Mouse (Mus musculus): ENCODE measurements around the gene Fyn.

Fyn gene

DNA sequence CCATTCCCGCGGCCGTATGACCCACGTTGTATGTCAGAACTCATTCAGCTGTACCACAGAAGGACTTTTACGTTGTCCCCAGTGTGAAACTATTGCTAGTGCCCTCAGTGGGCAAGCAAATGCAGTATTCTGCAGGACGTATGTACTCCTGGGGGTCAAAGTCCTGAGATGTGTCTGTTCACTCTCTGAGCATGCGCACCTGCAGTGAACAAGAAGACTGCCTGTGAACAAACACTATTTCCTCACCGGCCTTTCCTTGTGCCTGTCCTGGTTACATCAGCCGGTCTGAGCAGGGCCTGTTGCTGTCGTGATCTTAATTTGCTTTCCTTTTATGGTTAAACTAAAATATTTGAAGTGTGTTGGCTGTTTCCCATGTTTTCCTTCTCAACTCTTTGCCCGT, 77.2 kb downstream of the Fyn start:
- no peak for DNase-seq (ENCODE audit: low read depth, low spot score)

DNA sequence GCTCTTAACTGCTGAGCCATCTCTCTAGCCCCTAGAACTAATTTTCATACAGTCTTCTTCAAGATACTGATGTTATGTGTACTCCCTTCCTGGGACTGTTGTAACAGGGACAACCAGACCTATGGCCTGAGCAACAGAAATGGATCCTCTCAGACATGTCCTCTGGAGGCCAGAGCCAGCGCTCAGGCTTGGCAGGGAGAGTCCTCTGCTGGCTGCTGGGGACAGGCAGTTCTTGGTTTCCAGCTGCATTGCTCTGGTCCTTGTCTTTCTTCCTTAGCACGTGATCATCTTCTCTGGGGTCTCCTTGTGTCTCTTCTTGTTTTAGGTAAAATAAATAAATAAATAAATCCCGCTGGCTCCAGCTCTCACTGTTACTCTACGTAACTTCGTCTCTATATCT, 78.1 kb downstream of the Fyn start:
- no peak for DNase-seq (ENCODE audit: low read depth, low spot score)

DNA sequence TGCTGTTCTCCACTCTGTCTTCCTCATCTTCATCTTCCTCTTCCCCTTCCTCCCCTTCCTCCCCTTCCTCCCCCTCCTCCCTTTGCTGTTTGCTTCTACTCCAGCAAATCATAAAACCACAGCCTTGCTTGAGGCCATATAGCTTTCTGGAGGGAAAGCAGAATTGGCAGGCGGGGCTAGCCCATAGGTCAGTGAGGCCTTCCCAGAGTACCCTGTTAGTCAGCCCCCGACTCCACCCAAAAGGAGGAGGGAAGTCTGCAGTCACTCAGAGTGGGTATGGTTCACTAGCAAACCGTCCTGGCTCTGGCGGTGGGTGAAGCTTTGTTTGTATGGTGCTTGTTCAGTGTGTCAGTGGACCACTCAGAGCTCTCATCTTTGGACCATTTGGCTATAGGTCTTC, 80.5 kb downstream of the Fyn start:
- DNase-seq (ENCODE audit: low read depth, low spot score) = no peak

DNA sequence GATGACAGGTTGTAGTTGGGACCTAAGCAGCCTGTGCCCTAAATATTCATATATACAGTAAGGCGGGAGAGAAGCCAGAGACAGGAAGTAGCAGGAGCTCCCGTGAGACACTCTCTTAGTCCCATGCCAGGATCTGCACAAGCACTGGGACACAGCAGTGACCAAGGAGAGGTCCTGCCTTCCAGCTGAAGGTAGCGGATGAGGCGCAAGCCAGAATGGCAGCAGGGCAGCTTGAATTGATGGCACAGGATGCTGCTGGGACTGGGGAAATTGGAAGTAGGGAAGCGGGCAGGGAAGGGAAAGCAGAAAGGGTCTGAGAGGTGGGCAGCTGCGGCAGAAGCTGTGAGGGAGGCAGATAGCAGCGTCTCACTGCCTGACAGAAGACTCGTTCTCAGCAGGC, 81.7 kb downstream of the Fyn start:
- no peak for DNase-seq (ENCODE audit: low read depth, low spot score)

DNA sequence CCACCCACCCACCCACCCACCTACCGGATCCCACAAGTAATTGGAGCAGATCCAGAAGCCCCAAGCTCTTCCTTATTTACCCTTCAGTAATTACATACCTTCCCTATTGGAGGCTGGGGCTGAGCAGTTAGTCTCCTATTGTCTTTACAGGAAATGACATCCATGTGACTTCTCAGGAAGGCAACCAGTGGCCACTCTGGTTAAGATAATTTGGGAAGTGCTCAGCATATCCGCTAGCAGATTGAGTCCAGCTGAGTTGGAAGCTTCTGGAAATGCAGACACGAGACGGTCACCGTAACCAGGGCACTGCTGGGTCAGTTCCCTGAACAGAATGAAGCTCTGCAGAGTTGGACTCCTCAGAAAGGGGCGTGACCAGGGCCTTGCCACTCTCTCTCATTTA, 82.4 kb downstream of the Fyn start:
- no peak for DNase-seq (ENCODE audit: low read depth, low spot score)

DNA sequence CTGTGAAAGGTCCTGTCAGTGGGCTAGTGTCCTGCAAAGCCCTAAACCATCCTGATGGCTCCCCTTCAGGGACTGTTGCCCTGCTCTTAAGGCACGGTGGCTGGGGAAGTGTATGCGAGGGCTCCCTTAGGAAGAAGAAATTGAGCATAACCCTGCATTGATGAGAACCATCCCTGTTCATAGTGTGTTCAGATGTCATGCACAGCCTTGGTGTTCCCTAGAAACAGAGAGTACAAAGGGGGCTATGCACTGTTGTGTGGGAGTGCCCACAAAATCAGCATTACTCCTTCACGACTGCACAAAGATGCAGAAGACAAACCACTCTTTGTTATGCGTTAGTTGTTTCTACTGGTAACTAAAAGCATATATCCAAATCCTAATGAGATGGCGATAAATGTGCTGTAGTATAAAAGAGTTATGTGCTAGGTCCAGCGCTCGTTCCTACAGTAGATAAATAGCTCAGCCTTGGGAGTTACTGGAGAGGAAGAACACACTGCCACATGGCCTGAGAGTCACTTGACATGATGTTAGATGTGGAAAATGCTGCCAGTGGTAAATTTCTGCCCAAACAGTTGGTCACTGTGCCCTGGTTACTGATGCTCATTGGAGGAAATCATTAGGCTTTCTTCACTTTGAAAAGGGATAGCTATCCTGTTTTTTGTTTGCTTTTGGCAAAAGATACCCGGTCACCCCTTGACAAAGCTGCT, 83.4 kb downstream of the Fyn start:
- no peak for DNase-seq (ENCODE audit: low read depth, low spot score)

DNA sequence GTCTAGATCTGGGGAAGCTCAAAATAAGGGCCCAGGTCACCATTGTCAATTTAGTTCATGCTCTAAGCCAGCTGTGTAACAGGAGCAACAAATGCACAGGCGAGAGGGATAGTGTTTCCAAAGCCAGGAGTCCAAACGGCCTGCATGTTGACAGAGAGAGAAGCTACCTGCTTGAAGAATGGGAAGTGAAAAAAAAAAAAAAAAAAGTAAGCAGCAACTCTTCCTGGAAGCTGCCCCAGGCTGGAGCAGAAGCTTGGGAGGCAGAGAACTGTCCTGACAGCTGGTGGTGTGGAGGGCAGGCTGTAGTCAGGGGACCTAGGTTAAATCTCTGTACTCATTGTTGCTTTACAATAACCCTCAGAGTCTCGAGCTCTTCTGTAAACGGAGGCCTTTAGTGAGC, 86.7 kb downstream of the Fyn start:
- no peak for DNase-seq (ENCODE audit: low read depth, low spot score)

DNA sequence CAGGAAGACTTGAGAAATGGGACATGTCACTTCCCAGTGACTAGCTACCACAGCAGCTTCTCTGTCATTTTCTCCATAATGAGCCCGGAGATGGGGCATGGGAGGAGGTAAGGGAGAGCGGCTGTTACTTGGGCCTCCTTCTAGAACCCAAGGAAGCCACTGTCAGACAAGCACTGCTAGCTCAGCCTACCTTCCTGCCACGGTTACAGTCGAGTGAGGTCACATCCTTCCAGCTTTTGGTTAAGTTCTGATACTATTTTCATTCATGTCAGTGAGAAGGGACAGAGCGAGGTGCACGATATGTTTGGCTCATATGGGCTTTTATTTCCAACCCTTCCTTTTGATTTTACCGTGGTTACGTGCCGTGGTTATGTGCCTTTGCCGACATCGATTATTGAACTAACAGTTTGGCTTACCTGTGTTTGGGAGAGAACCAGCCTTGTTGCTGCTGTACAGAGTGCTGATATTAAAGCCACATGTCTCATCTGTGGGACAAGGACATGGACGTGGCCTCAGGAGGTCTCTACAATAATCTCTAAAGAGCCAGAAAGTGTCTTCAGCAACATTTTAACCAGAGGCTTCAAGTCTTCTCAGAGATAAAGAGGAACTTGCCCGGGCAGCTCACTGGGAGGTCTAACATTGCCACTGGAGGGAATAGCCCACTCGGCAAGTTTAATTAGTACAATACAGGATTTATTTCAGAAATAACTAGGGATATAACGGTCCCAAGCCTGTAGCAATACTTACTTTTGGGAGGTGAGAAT, 87.4 kb downstream of the Fyn start:
- DNase-seq (ENCODE audit: low read depth, low spot score) = no peak

DNA sequence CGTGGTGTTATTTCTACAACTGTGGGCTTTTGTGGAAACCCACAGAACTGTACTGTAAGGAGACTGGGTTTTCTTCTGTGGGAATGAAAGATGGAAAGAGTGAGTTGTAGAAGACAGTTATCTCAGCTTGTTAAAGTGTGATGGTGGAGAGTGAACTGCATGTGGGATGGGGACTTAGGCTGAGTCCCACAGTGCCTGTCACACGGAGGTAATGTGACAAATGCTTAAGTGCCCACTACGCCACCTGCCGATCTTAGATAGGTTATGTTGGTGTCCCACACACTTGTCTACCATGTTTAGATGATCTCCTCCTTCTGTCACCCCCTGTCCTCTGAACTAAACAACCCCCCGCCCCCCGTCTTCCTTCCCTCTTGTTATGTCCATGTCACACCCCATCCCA, 88.1 kb downstream of the Fyn start:
- DNase-seq (ENCODE audit: low read depth, low spot score) = no peak

DNA sequence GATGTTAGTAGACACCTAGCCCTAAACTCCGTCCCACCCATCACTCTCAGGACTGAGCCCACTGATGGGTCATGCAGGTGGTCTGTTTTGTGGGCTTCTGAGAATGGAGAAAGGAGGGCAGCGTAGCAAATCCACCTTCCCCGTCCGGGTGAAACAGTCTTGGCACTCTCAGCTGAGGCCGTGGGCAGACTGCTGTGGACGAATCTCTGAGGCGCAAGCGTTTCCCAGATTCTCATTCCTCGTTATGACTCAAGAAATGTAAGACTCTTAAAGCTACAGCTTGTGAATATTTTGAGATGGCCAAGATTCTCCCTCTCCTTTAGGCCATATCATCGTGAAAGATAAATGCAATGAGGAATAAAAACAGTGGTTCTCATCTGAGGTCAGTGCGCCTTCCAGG, 88.6 kb downstream of the Fyn start:
- DNase-seq (ENCODE audit: low read depth, low spot score) = no peak

DNA sequence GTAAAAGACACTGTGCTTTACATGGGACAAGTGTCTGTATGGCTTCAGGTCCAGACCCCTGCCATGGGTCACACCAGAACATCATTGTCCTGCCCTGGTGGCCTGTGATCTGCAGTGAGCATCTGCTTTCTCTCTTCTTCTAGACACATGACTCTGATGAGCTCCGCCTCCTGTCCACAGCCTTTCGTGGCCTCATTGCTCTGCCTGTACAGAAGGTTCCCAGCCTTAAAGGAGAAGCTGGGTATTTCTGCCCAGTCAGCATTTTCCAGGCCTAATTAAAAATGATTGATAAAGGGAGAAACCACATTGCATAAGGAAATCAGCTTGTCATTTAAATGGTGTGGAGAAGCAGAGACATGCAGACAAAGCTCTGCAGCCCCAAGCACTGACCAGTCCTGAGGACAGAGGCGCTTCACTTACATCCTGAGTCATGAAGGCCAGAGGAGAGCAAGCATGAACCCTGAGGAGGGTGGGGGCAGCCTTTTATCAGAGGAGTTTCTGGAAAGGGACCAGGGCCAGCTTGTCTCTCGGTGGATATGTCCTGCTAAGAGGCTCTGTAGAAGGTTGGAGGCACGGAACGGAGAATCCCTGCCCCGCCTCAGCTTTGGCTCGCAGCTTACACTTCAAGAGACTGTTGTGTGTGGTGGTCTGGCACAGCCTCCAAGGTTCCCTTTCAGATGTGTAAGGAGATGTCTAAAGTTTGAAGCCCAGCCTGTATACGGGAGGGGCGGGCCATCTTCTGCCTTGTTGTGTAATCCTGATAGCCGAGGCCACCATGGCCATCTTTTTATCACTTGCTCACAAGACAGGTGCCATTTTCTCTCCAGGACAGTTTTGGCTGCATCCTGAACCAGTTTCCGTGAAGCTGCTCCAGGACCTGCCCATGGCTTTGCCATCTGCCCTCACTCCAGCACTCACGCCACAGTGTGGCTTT, 90.4 kb downstream of the Fyn start:
- no peak for DNase-seq (ENCODE audit: low read depth, low spot score)

DNA sequence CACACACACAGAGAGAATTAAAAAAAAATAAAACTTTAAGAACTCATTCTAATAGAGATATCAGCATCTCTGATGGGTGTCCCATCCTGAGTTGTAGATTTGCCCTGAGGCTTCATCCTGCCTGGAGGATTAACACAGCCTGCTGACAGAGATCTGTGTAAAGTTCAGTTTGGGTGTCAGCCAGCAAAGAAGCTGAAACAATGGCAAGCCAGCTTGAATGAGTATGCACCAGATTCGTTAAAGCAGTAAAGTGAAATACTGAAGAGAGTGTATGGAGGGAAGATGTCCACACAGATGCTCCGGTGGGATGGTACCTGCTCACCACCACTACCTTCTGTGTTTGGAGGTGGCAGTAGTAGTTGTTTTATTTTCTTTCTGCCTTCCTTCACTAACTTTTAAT, 92.0 kb downstream of the Fyn start:
- DNase-seq (ENCODE audit: low read depth, low spot score) = no peak

DNA sequence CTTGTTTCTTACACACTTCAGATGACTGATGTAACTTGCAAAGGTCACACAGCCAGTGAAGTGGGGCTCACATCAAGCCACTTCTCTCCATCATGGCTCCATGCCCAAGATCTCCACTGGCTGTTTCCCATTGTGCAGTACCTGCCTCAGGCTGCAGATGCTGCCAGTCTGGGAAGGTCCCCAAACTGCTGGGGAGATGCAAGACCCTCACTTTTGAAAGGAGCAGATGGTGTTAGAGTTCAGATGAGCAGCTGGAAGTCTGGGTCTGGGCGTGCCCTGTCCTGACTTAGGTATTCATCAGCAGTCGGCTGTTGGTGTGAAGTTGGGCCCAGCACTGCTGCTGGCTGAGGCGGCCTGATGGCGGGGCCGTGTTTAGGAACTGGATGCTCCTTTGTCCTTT, 93.3 kb downstream of the Fyn start:
- no peak for DNase-seq (ENCODE audit: low read depth, low spot score)

DNA sequence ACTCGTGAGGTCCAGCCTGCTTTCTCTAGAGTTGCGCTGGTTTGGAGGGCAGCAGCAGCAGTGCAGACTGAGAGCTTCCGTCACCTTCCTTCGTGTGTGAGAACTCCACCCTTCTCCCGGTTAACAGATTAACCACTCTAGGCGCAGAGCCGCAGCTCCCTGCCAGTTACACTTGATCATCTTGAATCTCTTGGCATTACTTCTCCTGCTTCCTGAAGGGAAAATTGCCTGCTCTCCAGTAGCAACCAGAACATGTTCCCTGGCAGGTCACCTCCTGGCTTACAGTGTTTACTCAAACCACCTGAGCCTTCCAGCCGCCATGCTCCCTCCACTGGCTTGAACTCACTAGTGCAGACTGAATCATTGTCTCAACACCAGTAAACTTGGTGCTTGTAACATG, 94.1 kb downstream of the Fyn start:
- no peak for DNase-seq (ENCODE audit: low read depth, low spot score)

DNA sequence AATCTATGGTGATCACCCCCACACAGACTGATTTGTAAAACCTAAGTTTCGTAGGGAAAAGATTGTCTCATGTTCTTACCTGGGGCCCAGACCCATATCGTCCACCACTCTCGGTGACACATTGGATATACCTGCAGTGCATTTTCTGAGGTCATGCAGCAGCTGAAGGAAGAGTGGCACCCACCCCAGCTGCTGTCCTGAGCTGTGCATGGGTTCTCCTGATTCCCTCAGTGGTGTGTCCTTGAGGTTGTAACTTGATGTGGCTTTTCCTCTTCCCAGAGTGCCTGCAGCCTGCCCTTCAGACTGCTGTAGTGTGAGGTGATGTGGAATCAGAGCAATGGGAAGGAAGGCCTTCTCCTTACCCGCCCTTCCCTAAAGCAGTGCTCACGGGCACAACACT, 95.7 kb downstream of the Fyn start:
- DNase-seq (ENCODE audit: low read depth, low spot score) = no peak

DNA sequence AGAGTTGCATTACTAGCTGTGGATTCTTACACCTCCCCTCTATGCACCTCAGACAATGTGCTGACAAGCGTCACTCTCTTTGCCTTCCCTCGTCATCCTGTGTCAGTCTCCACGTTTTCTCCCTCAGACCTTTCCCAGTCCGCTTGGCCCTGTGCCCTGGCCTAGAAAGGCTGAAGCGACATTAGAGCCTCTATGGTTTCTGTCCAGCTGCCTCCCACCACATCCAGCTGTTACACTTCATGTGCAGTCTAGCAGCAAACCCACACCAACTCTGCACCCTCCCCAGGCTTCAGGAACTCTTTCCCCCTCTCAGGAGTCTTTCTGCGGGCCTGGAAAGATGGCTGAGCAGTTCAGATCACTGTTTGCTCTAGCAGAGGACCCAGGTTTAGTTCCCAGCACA, 98.7 kb downstream of the Fyn start:
- DNase-seq (ENCODE audit: low read depth, low spot score) = no peak

DNA sequence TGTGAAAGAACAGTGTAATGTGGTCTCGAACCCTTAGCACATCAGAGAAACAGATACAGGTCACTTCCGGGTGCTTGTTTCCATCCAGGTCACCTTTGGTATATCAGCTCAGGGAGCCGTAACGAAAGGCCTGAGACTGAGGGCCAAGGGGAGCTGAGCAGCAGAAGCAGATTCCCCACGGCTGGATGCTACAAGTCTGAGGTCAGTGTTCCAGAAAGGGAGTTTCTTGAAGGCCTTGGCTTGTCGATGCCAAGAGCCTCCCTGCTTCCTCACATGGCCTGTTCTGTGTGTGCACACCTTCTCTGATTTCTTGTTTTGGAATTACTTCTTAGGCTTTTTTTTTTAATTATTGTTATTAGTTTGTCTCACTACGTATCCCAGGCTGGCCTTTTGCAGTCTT, 99.2 kb downstream of the Fyn start:
- DNase-seq (ENCODE audit: low read depth, low spot score) = no peak

DNA sequence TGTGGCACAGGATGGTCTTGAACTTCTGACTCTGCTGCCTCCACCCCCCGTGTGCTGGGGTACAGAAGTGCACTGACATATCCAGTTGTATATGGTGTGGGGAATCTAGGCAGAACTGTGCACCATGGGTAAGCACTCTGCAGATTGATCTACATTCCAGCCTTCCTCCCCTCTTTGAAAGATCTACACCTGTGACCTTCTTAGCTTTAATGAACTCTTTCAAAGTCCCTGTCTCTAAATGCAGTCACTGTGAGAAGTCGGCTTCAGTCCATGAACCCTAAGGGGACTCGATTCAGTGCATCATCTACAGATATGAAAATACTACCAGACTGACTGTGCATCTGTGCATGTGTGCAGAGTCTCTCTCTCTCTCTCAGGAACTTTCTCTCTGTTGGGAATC, 99.9 kb downstream of the Fyn start:
- DNase-seq (ENCODE audit: low read depth, low spot score) = no peak

DNA sequence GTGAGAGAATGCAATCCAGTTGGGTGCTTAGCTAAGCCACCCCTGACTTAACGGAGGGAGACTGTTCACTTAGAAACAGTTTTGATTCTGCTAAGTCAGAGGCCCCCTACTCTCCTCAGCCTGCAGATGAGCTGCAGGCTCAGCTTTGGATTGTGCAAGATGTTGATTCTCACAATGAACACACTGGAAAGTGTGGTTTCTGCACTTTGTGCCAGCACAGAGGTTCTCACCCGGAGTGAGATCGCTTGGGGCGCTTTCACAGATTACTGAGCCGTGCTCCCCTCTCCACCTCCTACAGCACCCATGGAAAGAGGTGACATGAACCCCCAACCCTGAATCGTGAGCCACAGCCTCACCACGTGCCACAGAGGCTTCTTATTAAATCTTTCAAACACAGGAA, 100.7 kb downstream of the Fyn start:
- DNase-seq (ENCODE audit: low read depth, low spot score) = no peak

DNA sequence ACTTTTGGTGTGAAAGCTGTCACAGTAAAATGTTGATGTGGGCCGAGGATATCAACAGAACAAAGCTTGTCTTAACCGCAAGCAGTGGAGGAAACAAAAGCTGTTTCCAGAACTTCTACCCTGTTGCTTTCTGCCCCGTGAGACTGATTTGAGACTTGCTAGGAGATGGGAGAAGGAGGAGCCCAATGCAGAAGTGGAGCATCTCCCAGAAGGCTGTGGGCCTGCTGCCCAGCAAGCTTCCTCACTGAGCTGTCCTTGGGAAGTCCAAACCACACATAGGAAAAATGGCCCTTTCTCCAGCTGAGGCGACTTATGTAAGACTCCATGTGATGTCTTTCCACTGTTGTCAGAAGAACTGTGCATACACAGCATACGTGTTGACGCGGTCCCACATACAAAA, 101.7 kb downstream of the Fyn start:
- no peak for DNase-seq (ENCODE audit: low read depth, low spot score)

DNA sequence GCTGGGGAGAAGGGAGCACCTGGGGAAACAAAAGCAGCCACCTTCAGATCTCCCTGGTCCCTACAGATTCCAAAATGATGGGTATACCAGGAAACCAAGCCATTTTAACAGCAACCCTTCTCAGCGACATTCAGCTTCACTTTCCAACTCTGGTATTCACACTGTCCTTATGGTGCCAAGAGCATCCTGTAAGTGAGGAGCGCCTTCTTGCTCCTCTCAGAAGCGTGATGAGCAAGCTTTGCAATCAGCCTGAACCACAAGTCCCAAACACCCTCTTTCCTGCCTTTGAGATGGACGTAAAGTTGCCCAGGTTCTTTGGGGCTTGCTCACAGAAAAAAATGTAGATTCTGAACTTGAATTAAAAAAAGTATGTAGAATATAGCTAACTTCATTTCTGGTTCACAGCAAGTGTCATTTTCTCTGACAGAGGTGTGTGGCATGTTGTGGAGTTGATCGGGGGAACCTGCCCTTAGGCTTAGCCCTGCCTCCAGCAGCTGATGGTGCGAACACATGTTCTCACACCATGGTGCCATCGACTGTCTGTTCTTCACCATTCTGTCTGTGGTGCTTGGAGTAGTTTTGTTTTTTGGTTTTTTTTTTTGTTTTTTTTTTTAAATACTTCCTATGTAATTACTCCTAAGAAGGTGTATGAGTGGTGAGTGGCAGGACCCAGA, 102.5 kb downstream of the Fyn start:
- no peak for DNase-seq (ENCODE audit: low read depth, low spot score)

Measured in retina, postnatal 7 days (tissue).